20 mouse cellular contexts compared by ENCODE assay signal in genomic region chr10:13593529-13593928, GRCm38 (mm10).
"Had no signal": no experiment of that assay in that cellular context is flagged by ENCODE, and none has a peak within 500 bp of the region (broad histone marks: within the 10 kb centered on the region; RNA-seq: fewer than 3 reads in every experiment).

No protein-coding gene starts in this region.

- H3K9me3 ChIP-seq: limb, embryonic 12.5 days; limb, embryonic 15.5 days; midbrain, embryonic 12.5 days; midbrain, embryonic 15.5 days; neural tube, embryonic 12.5 days; neural tube, embryonic 15.5 days; stomach, embryonic 15.5 days had no signal

- H3K4me3 ChIP-seq: limb, embryonic 12.5 days; limb, embryonic 15.5 days; midbrain, embryonic 12.5 days; midbrain, embryonic 15.5 days; neural tube, embryonic 12.5 days; neural tube, embryonic 15.5 days; stomach, embryonic 15.5 days had no signal

- ATAC-seq: liver, postnatal 0 days; lung, postnatal 0 days; midbrain, embryonic 15.5 days had no signal

- H3K27me3 ChIP-seq: limb, embryonic 12.5 days; limb, embryonic 15.5 days; midbrain, embryonic 12.5 days; midbrain, embryonic 15.5 days; neural tube, embryonic 12.5 days; neural tube, embryonic 15.5 days; stomach, embryonic 15.5 days had no signal

- H3K4me1 ChIP-seq: limb, embryonic 12.5 days; midbrain, embryonic 12.5 days; midbrain, embryonic 15.5 days; neural tube, embryonic 12.5 days; neural tube, embryonic 15.5 days; stomach, embryonic 15.5 days had no signal

- DNase-seq: kidney, postnatal 14 days; kidney, postnatal 4 days; left cerebral cortex, postnatal 4 days; liver, postnatal 0 days; lung, embryonic 14.5 days; right cerebral cortex, adult 18-20 months; right cerebral cortex, postnatal 14 days; right cerebral cortex, postnatal 4 days; thymus, postnatal 25 days had no signal

- H3K4me2 ChIP-seq: limb, embryonic 12.5 days; limb, embryonic 15.5 days; liver, embryonic 11.5 days; lung, embryonic 14.5 days; midbrain, embryonic 12.5 days; midbrain, embryonic 15.5 days; neural tube, embryonic 12.5 days; neural tube, embryonic 15.5 days; stomach, embryonic 15.5 days had no signal

- H3K9ac ChIP-seq: limb, embryonic 12.5 days; limb, embryonic 15.5 days; liver, embryonic 14.5 days; liver, postnatal 0 days; lung, embryonic 14.5 days; midbrain, embryonic 12.5 days; midbrain, embryonic 15.5 days; neural tube, embryonic 12.5 days; neural tube, embryonic 15.5 days; stomach, embryonic 15.5 days had no signal

- H3K36me3 ChIP-seq: limb, embryonic 12.5 days; limb, embryonic 15.5 days; midbrain, embryonic 12.5 days; midbrain, embryonic 15.5 days; neural tube, embryonic 12.5 days; neural tube, embryonic 15.5 days; stomach, embryonic 15.5 days had no signal

- H3K27ac ChIP-seq: limb, embryonic 12.5 days; limb, embryonic 15.5 days; liver, embryonic 14.5 days; macrophage; midbrain, embryonic 12.5 days; midbrain, embryonic 15.5 days; neural tube, embryonic 12.5 days; neural tube, embryonic 15.5 days; stomach, embryonic 15.5 days had no signal
